ENCODE assay signal across 1 mouse cellular context in the genomic region with DNA sequence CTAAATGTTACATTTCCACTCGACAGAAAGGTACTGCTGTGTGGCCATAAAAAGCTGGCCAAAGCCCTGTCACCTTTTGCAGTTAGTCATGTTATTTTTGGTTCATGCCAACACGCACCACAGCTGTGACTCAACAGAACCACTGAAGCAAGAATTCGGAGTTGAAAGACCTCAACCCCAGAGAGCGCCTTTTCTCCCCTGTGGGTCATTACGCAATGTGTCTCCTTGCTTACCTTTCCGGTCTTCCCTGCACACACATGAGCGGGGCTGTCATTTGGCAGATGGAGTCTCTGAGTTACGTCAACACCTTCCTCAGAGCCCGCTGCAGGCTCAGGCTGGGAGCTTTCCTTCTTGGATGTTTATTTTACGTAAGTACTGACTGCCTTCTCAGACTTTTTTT.
TF ChIP-seq lines count a peak whose summit lies in the region.

No protein-coding gene starts in this region.

TF ChIP-seq in CH12.LX, 34 proteins besides CTCF, POLR2A, EP300 and RAD21 (continued from another document):
- TF ChIP-seq NELFE (IDR thresholded peaks at IDR 0.05; ENCODE audit: low read depth, low read length) (no peak), USF2 (conservative IDR thresholded peaks at IDR 0.05; ENCODE audit: low read depth, low read length) (no peak), TCF12 (IDR thresholded peaks at IDR 0.05; ENCODE audit: low read depth, low read length) (peak; percentile 70; the same call in 1 of the 2 replicates), MAFK (IDR thresholded peaks at IDR 0.05; ENCODE audit: insufficient replicate concordance, low read length) (peak; percentile 41; the same call in 1 of the 2 replicates), NRF1 (IDR thresholded peaks at IDR 0.05; ENCODE audit: low read depth, low read length) (no peak), ZC3H11A (IDR thresholded peaks at IDR 0.05; ENCODE audit: low read depth, low read length) (no peak), IRF4 (IDR thresholded peaks at IDR 0.05; ENCODE audit: low read depth, low read length) (peak; percentile 59; the same call in 1 of the 2 replicates), RCOR1 (conservative IDR thresholded peaks at IDR 0.05; ENCODE audit: low read depth, low read length) (0 out of 2 replicates have a peak, but pooled peaks have one; percentile 7), MAZ (IDR thresholded peaks at IDR 0.05; ENCODE audit: low read depth, low read length) (no peak; the same call in 1 of the 2 replicates), GABPA (IDR thresholded peaks at IDR 0.05; ENCODE audit: insufficient replicate concordance, low read depth, low read length) (no peak; the same call in 1 of the 2 replicates)
